Mouse (Mus musculus) kidney, adult 2 months (tissue): ENCODE data around the gene Rad50.

Experiments used
- CTCF ChIP-seq: fragments of 200-500 bp; conservative IDR thresholded peaks from 2 replicates; pipeline ENCODE4 v1.5.1; 2011; ENCODE audit warnings: low read depth, mild to moderate bottlenecking, control low read depth, low read length, moderate library complexity, mixed read lengths; ENCODE audit not compliant: insufficient read depth, insufficient read length
- POLR2A ChIP-seq: fragments of 200-500 bp; IDR thresholded peaks from one replicate; pipeline ENCODE4 v1.6.1; 2011; ENCODE audit warnings: low read depth, low read length, control low read depth

GRCm38 (mm10) chr11:53617562-53618109, 89.5 kb downstream of the Rad50 start:
- TF ChIP-seq CTCF (no peak), POLR2A (no peak)
